Mouse (Mus musculus): ENCODE data around the gene Hs6st1.

Hs6st1 gene

GRCm38 (mm10) chr1:36065761-36066150 is 2.4 kb upstream of the Hs6st1 start:
- DNase-seq = no peak

- DNase-seq = peak; percentile 1
These were observed 1.8 kb upstream of the Hs6st1 start for GRCm38 (mm10) chr1:36066216-36066980.

- peak; percentile 3 for DNase-seq
These were observed 999 bp upstream of the Hs6st1 start for GRCm38 (mm10) chr1:36067201-36067600.

GRCm38 (mm10) chr1:36067611-36068010 is 589 bp upstream of the Hs6st1 start:
- DNase-seq = no peak

- peak; percentile 57 for DNase-seq
These were observed 426 bp downstream of the Hs6st1 start for GRCm38 (mm10) chr1:36068531-36069120.

- DNase-seq = peak; percentile 13
These were observed 1.1 kb downstream of the Hs6st1 start for GRCm38 (mm10) chr1:36069291-36069771.

- DNase-seq = peak; percentile 2
These were observed 2.0 kb downstream of the Hs6st1 start for GRCm38 (mm10) chr1:36070190-36070589.

- DNase-seq = peak; percentile 1
These were observed 2.5 kb downstream of the Hs6st1 start for GRCm38 (mm10) chr1:36070740-36071139.

- no peak for DNase-seq
These were observed 3.0 kb downstream of the Hs6st1 start for GRCm38 (mm10) chr1:36071176-36071575.

GRCm38 (mm10) chr1:36071611-36072010 is 3.4 kb downstream of the Hs6st1 start:
- no peak for DNase-seq

GRCm38 (mm10) chr1:36072588-36073556 is 4.7 kb downstream of the Hs6st1 start:
- DNase-seq = no peak

- no peak for DNase-seq
These were observed 5.4 kb downstream of the Hs6st1 start for GRCm38 (mm10) chr1:36073566-36073965.

- DNase-seq = no peak
These were observed 6.0 kb downstream of the Hs6st1 start for GRCm38 (mm10) chr1:36074197-36074596.

- no peak for DNase-seq
These were observed 6.8 kb downstream of the Hs6st1 start for GRCm38 (mm10) chr1:36074968-36075367.

- no peak for DNase-seq
These were observed 7.5 kb downstream of the Hs6st1 start for GRCm38 (mm10) chr1:36075652-36076051.

GRCm38 (mm10) chr1:36077084-36077483 is 8.9 kb downstream of the Hs6st1 start:
- no peak for DNase-seq

- no peak for DNase-seq
These were observed 10.1 kb downstream of the Hs6st1 start for GRCm38 (mm10) chr1:36078250-36078649.

GRCm38 (mm10) chr1:36079679-36080078 is 11.5 kb downstream of the Hs6st1 start:
- no peak for DNase-seq

- DNase-seq = no peak
These were observed 12.8 kb downstream of the Hs6st1 start for GRCm38 (mm10) chr1:36080974-36081373.

GRCm38 (mm10) chr1:36082184-36082583 is 14.0 kb downstream of the Hs6st1 start:
- DNase-seq = no peak

- no peak for DNase-seq
These were observed 15.4 kb downstream of the Hs6st1 start for GRCm38 (mm10) chr1:36083554-36083953.

- no peak for DNase-seq
These were observed 16.9 kb downstream of the Hs6st1 start for GRCm38 (mm10) chr1:36085069-36085468.

- DNase-seq = no peak
These were observed 20.2 kb downstream of the Hs6st1 start for GRCm38 (mm10) chr1:36088367-36088766.
